Mouse (Mus musculus) mammary gland, adult 2 months (tissue): ENCODE data around the gene Sema3a. TPM values are rescaled to one million over a fixed set of nuclear protein-coding genes. Genes with fewer than 3 reads are reported as not detected.

Experiments used
- polyA plus RNA-seq: library from polyadenylated mRNA; depleted of rRNA; stranded (reverse); fragments of >200 nt; gene quantifications from 2 replicates; pipeline ENCODE4 v1.2.3, GENCODE M21; 2012; ENCODE audit warnings: low replicate concordance; rRNA removed

Gene Sema3a
- polyA plus RNA-seq: 0.56 and 1.1 TPM in 2 replicates

DNA sequence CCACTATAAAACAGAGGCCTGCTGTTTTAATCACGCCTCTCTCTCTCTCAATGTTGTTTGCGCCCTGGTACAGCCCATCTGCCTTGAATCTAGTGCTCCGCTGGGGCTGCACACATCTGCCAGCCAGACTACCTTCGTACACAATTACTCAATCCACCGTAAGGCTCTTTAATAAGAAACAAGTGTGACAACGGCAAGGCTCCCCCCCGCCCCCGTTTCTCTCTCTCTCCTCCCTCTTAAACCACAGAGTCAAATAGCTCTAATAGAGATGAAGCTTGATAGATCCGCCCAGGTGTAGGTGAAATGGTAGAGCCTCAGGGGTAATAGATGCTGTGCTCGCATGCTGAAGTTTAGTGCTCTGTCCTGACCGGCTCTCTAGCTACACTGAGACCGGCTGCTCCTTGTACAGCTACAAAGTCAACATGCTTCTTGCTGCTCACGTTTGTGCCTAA is at the start of gene Sema3a:
TSS of gene Sema3a (plus strand) at position 174 of the 452 bp plus-strand sequence.

